Mouse (Mus musculus) limb, embryonic 13.5 days (tissue): Measurements from ENCODE around the gene Phyhipl. TPM values are rescaled to one million over a fixed set of nuclear protein-coding genes. Genes with fewer than 3 reads are reported as not detected.

Experiments used
- ATAC-seq: fragments of 200-750 bp; cut with Nextera tagmentation; 2 replicates; pipeline ENCODE4 v1.8.0; 2017; ENCODE audit warnings: low read depth, moderate number of reproducible peaks, moderate TSS enrichment; ENCODE audit not compliant: low FRiP score
- H3K27ac ChIP-seq: fragments of 300-500 bp; sonication (generic); 2 replicates; pipeline ENCODE4 v1.5.1; 2015; ENCODE audit warnings: inconsistent platforms, mild to moderate bottlenecking, moderate library complexity
- H3K27me3 ChIP-seq: fragments of 300-500 bp; sonication (generic); 2 replicates; pipeline ENCODE4 v1.6.1; 2015; ENCODE audit warnings: mild to moderate bottlenecking, inconsistent platforms
- H3K36me3 ChIP-seq: fragments of 300-500 bp; sonication (generic); 2 replicates; pipeline ENCODE4 v1.6.1; 2015; ENCODE audit warnings: inconsistent platforms, mild to moderate bottlenecking, moderate library complexity
- H3K4me1 ChIP-seq: fragments of 300-500 bp; sonication (generic); 2 replicates; pipeline ENCODE4 v1.6.1; 2015; ENCODE audit warnings: inconsistent platforms
- H3K4me2 ChIP-seq: fragments of 300-500 bp; sonication (generic); replicated peaks from 2 replicates; pipeline ENCODE4 v1.6.1; 2015; ENCODE audit warnings: inconsistent platforms, mild to moderate bottlenecking, moderate library complexity
- H3K4me3 ChIP-seq: fragments of 300-500 bp; sonication (generic); 2 replicates; pipeline ENCODE4 v1.5.1; 2015; ENCODE audit warnings: moderate library complexity, mild to moderate bottlenecking, inconsistent platforms
- H3K9ac ChIP-seq: fragments of 300-500 bp; sonication (generic); 2 replicates; pipeline ENCODE4 v1.6.1; 2015; ENCODE audit warnings: mild to moderate bottlenecking, inconsistent platforms
- H3K9me3 ChIP-seq: fragments of 300-500 bp; sonication (generic); 2 replicates; pipeline ENCODE4 v1.6.1; 2016; ENCODE audit warnings: inconsistent platforms
- WGBS: fragments of 180-500 bp; shearing (Covaris S2); methylation state at CpG from one replicate; pipeline ENCODE4 v1.1.7; 2015; 5-methylcytosine and 5-hydroxymethylcytosine counted together
- polyA plus RNA-seq: library from polyadenylated mRNA; unstranded; fragments of >200 nt; fragmentation: Nextera tagmentation; extraction: Ambion mirVana; gene quantifications from 2 replicates; pipeline ENCODE4 v1.2.1, GENCODE M21; 2015

The Phyhipl gene
- polyA plus RNA-seq, 1 experiment from 2014 or later, result 3.7 TPM

DNA sequence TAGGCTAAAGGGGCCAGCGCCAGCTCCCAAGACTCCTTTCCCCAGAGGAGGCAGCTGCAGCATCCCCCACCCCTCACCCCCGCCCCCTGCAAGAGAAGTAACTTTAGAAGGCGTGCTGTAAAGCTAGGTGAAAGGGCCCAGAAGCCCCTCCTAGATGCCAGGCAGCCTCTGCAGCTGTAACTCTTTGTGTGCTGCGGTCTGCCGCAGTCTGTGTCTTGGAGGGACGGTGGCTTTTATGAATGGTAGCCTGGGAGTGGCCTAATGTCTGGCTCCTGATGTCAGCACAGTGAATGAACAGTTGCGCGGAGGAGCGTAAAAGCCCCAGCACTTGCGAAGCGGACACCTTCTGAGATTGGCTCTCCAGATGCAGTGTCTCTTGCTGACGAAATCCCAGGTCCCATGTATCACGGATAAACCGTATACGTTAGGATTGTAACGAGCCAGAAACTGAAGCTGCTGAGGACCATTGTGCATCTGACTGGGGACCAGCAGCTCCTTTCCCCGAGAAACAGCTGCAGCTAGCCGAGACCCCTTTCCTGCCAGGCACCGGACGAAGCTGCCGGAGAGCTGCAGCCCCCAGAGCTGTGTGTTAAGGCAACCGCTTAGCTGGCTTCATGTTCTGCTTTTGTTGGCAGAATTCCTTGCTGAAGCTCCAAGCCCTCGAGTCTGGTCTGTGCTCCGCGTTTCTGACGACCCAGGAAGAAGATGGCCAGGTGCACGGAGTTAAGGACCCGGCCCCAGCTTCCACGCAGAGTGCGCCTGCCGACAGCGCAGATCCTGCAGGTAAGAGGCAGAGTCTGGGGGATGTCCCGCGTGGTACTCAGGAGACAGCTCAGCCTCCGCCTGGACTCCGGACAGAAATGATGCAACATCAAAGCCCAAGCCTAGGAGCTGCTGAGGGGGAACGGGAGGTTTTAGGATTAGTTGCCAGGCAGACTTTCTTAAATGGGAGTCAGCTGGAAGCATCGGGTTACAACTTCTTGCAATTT is 135.3 kb downstream of the Phyhipl start:
- H3K36me3 ChIP-seq, result peaks cover 11% of the 10 kb centered on the region
- peaks cover 1% of the 10 kb centered on the region; the same call in 1 of the 2 replicates for H3K9me3 ChIP-seq
- H3K27me3 ChIP-seq, result no peaks in the 10 kb centered on the region
- H3K4me2 ChIP-seq, result peak overlapping the region; percentile 71
- H3K4me3 ChIP-seq, result peak overlapping the region; percentile 48
- H3K27ac ChIP-seq, result peak overlapping the region; percentile 45
- H3K9ac ChIP-seq, result peak overlapping the region; percentile 66
- peaks cover 25% of the 10 kb centered on the region for H3K4me1 ChIP-seq
- ATAC-seq, result peak; percentile 82
- WGBS, result 1% methylated on average over 38 of the region's 38 CpGs

DNA sequence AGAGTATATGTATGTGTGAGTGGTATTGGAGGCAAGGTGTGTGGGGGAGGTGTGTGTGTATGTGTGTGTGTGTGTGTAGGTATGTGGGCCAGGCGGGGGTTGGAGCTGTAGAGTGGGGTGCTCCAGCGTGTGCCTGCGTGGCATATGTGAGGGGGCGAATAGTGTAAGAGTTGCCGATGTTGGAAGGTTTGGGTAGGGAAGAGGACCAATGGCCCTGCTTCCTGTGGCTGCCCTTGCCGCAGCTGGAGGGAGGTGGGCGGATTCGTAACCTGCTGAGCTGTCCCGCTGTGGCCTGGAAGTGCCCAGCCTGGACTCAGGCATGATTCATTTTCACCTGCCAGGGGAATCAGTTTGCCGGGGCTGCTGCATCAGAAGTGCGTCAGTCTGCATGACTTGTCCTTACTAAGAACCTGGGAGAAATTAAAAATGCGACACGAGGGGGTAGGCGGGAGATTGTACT is 136.1 kb downstream of the Phyhipl start:
- ATAC-seq, result peak; percentile 25
- H3K36me3 ChIP-seq, result peaks cover 9% of the 10 kb centered on the region; the same call in 1 of the 2 replicates
- WGBS, result 7% methylated on average over 14 of the region's 14 CpGs
- H3K27me3 ChIP-seq, result no peaks in the 10 kb centered on the region
- H3K4me3 ChIP-seq, result peak overlapping the region; percentile 48
- peak overlapping the region; percentile 71 for H3K4me2 ChIP-seq
- peak overlapping the region; percentile 66 for H3K9ac ChIP-seq
- no peaks in the 10 kb centered on the region for H3K9me3 ChIP-seq
- peaks cover 25% of the 10 kb centered on the region for H3K4me1 ChIP-seq
- peak overlapping the region; percentile 45 for H3K27ac ChIP-seq

DNA sequence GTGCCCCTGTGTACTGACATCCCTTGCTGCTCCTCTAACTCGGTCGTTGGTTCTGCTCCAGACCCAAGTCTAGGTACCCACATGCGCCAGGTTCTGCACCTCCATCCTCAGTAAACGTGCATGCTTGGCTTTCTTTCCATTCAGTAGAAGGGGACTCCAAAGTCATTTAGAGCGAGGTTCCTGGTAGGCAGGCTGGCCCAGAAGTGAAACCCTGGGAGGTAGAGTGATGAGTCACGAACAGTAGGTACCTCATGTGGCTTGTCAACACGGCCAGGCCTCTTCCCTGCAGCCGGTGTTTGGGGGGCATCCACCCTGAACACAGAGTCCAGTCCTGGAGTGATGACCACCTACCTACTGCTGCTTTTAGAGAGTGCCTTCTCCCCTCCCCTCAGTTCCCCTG is 139.1 kb downstream of the Phyhipl start:
- Histone ChIP-seq H3K9me3 (no peaks in the 10 kb centered on the region), H3K27ac (no peak overlapping the region), H3K4me1 (peaks cover 23% of the 10 kb centered on the region), H3K4me3 (no peak overlapping the region), H3K36me3 (no peaks in the 10 kb centered on the region), H3K4me2 (no peak overlapping the region), H3K9ac (no peak overlapping the region), H3K27me3 (no peaks in the 10 kb centered on the region)
- no peak for ATAC-seq
- WGBS, result 92% methylated on average over 8 of the region's 8 CpGs

DNA sequence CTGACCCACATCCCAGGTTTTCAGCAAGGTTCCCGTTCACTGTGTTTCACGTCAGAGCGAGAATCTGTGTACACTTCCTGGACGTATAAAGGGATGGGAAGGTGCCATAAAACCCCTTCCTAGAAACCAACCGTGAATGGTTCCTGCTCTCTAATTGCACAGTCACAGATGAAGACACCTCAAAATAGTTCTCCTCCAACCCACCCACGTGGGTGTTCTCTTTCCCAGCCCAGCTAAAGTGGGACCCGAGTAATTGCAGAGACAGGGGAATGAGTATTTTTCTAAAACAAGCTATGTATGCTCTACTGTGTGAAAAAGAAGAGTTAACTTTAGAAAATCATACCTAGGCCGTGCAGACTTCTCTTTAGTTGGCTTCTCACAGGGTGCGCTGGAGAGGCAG is 140.9 kb downstream of the Phyhipl start:
- no peak for ATAC-seq
- Histone ChIP-seq H3K4me3 (no peak overlapping the region), H3K36me3 (no peaks in the 10 kb centered on the region), H3K4me1 (peaks cover 10% of the 10 kb centered on the region), H3K9ac (no peak overlapping the region), H3K9me3 (no peaks in the 10 kb centered on the region), H3K27me3 (no peaks in the 10 kb centered on the region), H3K27ac (no peak overlapping the region), H3K4me2 (no peak overlapping the region)
- WGBS, result 73% methylated on average over 9 of the region's 9 CpGs

DNA sequence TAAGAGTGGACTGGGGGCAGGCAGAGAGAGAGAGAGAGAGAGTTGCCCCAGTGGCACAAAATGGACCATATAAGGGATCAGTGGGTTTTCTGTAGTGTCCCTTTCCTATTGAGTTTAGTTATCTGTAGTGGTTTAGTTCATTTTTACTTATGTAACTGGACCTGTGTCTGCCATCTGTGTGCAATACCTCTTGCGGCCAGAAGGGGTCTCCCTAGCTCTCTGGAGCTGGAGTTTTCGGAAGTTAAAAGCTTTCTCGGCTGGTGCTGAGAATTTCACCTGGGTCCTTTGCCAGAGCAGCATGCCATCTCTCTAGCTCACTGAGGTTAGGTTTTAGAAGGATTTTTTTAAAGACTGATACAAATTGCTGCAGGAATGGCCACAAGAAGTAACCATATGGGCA is 147.9 kb downstream of the Phyhipl start:
- WGBS, result 83% methylated on average over 3 of the region's 3 CpGs
- no peak overlapping the region for H3K9ac ChIP-seq
- no peak overlapping the region for H3K4me2 ChIP-seq
- H3K27me3 ChIP-seq, result no peaks in the 10 kb centered on the region
- no peak for ATAC-seq
- H3K4me1 ChIP-seq, result 0 out of 2 replicates have a peak, but pooled peaks cover 7% of the 10 kb centered on the region
- H3K9me3 ChIP-seq, result peaks cover 5% of the 10 kb centered on the region
- H3K36me3 ChIP-seq, result no peaks in the 10 kb centered on the region
- no peak overlapping the region for H3K4me3 ChIP-seq
- no peak overlapping the region for H3K27ac ChIP-seq

Other genes starting within 250 kb of the Phyhipl start
- 10.8 and 13.0 TPM in 2 replicates for gene Fam13c, start 215.5 kb downstream of the Phyhipl start, polyA plus RNA-seq